Comparison of ENCODE assay signal across 28 mouse cellular contexts in the genomic region with DNA sequence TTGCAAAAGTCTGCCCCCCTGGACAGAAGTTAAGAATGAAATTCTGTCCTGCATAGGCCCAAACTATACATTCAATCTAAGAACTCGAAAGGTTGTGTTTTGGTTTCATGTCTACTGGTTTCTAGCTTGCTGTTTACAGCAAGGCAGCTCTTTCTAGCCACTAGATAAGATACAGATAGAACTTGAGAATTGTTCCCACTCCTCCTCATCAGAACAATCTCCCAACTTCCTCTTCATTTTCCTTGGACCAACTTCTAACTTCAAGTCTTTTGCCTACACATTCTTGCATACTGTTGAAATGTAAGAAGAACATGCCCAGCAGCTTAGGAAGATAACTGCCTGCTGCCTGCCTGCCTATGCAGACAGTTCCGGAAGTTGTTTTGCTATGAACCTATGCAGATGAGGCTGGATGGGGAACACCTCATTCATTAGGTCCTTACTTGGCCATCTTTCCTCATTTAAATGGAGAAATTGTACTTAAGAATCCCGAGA.
"Had no signal": no experiment of that assay in that cellular context is flagged by ENCODE, and none has a peak within 500 bp of the region (broad histone marks: within the 10 kb centered on the region; RNA-seq: fewer than 3 reads in every experiment).

No protein-coding gene starts in this region.

- H3K27ac ChIP-seq: gastrocnemius, adult 2 months; heart, embryonic 10.5 days; hindbrain, embryonic 10.5 days; hindbrain, embryonic 12.5 days; hindbrain, embryonic 14.5 days; intestine, embryonic 15.5 days; kidney, embryonic 15.5 days; kidney, postnatal 0 days; limb, embryonic 13.5 days; limb, embryonic 15.5 days; liver, embryonic 12.5 days; liver, embryonic 14.5 days had no signal

- DNase-seq: gastrocnemius, adult 2 months; gastrocnemius, postnatal 10 days; gastrocnemius, postnatal 25 days; heart, adult 18-20 months; heart, postnatal 10 days; heart, postnatal 4 days; kidney, adult 2 months; kidney, adult 9 months; kidney, postnatal 14 days; kidney, postnatal 36 days; layer of hippocampus, adult 9-11 months; layer of hippocampus, postnatal 36 days; left cerebral cortex, postnatal 4 days had no signal

- ATAC-seq: hindbrain, embryonic 16.5 days; inflammation-experienced regulatory T-cells, adult 6 months; intestine, embryonic 15.5 days; intestine, postnatal 0 days; liver, embryonic 12.5 days had no signal

- H3K4me3 ChIP-seq: gastrocnemius, adult 2 months; heart, embryonic 10.5 days; heart, embryonic 12.5 days; hindbrain, embryonic 10.5 days; hindbrain, embryonic 12.5 days; intestine, embryonic 15.5 days; kidney, embryonic 15.5 days; limb, embryonic 13.5 days; limb, embryonic 15.5 days; liver, embryonic 12.5 days had no signal
